Mouse (Mus musculus): Measurements from ENCODE around the gene Cebpg.

The Cebpg gene

GRCm38 (mm10) chr7:35056436-35056864 lies at the start of gene Cebpg:
Cebpg (minus strand) TSS chr7:35056573.
- POLR2A ChIA-PET, result interaction anchor here in 3 of 4 experiments (0.6 to 2.4 kb wide), 28 partner anchors 8 to 623 kb away, joined by 3 to 22 read pairs (median 3); partner anchors contain the start of genes Cebpa (in 1 of the 3) and Lrp3 (in 1 of the 3)
- CTCF ChIA-PET, result interaction anchor here (0.5 to 1.5 kb wide), 10 partner anchors 30 to 231 kb away, joined by 3 to 9 read pairs (median 4); no protein-coding TSS in a partner anchor

GRCm38 (mm10) chr7:35099528-35099927 lies 43.2 kb upstream of the Cebpg start:
- POLR2A ChIA-PET, result interaction anchor here in 2 of 4 experiments (0.5 to 1.1 kb wide), 2 partner anchors 13 to 16 kb away, joined by 3 read pairs; no protein-coding TSS in a partner anchor

GRCm38 (mm10) chr7:35098777-35099176 lies 42.4 kb upstream of the Cebpg start:
- ChIA-PET CTCF (interaction anchor here in 3 of 4 experiments (0.6 to 1.1 kb wide), 5 partner anchors 36 to 308 kb away, joined by 3 to 6 read pairs (median 3); no protein-coding TSS in a partner anchor), POLR2A (interaction anchor here in 1 of 4 experiments (0.7 kb wide), 1 partner anchor 757 kb away, joined by 4 read pairs; no protein-coding TSS in a partner anchor)

More at GRCm38 (mm10) chr7:35099528-35099927, 43.2 kb upstream of the Cebpg start:
- CTCF ChIA-PET, result interaction anchor here in 3 of 4 experiments (0.7 to 1.3 kb wide), 4 partner anchors 36 to 273 kb away, joined by 3 to 7 read pairs (median 4); no protein-coding TSS in a partner anchor

- ChIA-PET CTCF (no interaction called here), POLR2A (no interaction called here)
These were observed 38.8 kb upstream of the Cebpg start for GRCm38 (mm10) chr7:35094975-35095678.

- CTCF ChIA-PET, result interaction anchor here in 1 of 4 experiments (1.2 kb wide), 1 partner anchor 64 kb away, joined by 3 read pairs; no protein-coding TSS in a partner anchor
- POLR2A ChIA-PET, result interaction anchor here in 1 of 4 experiments (0.6 kb wide), 1 partner anchor 501 kb away, joined by 3 read pairs; no protein-coding TSS in a partner anchor
These were observed 34.2 kb upstream of the Cebpg start for GRCm38 (mm10) chr7:35090550-35090949.

- CTCF ChIA-PET, result interaction anchor here (0.5 to 1.8 kb wide), 8 partner anchors 23 to 1143 kb away, joined by 3 to 10 read pairs (median 3); no protein-coding TSS in a partner anchor
- POLR2A ChIA-PET, result interaction anchor here in 3 of 4 experiments (0.6 to 1.7 kb wide), 18 partner anchors 10 to 191 kb away, joined by 3 to 8 read pairs (median 4); partner anchors contain the start of genes Cebpg (in 3 of the 3) and Cebpa (in 1 of the 3)
These were observed 30.0 kb upstream of the Cebpg start for GRCm38 (mm10) chr7:35086271-35086861.

- ChIA-PET POLR2A (interaction anchor here in 1 of 4 experiments (0.6 to 1.5 kb wide), 4 partner anchors 19 to 272 kb away, joined by 3 to 6 read pairs (median 4); partner anchors contain the start of genes Cebpg and Chst8), CTCF (interaction anchor here in 1 of 4 experiments (0.8 kb wide), 1 partner anchor 79 kb away, joined by 3 read pairs; no protein-coding TSS in a partner anchor)
These were observed 28.4 kb upstream of the Cebpg start for GRCm38 (mm10) chr7:35084565-35085360.

GRCm38 (mm10) chr7:35081406-35082104 lies 25.2 kb upstream of the Cebpg start:
- ChIA-PET CTCF (interaction anchor here in 2 of 4 experiments (1.0 to 1.2 kb wide), 2 partner anchors 56 to 232 kb away, joined by 3 read pairs; no protein-coding TSS in a partner anchor), POLR2A (interaction anchor here in 3 of 4 experiments (0.6 to 0.7 kb wide), 3 partner anchors 9 to 846 kb away, joined by 3 read pairs; no protein-coding TSS in a partner anchor)

GRCm38 (mm10) chr7:35080843-35081338 lies 24.5 kb upstream of the Cebpg start:
- CTCF ChIA-PET, result interaction anchor here in 3 of 4 experiments (1.0 to 1.2 kb wide), 3 partner anchors 54 to 232 kb away, joined by 3 read pairs; no protein-coding TSS in a partner anchor
- POLR2A ChIA-PET, result interaction anchor here in 2 of 4 experiments (0.6 to 0.7 kb wide), 3 partner anchors 8 to 588 kb away, joined by 3 to 8 read pairs (median 3); no protein-coding TSS in a partner anchor

- CTCF ChIA-PET, result interaction anchor here in 3 of 4 experiments (0.5 to 1.4 kb wide), 3 partner anchors 93 to 183 kb away, joined by 3 to 11 read pairs (median 4); no protein-coding TSS in a partner anchor
- POLR2A ChIA-PET, result interaction anchor here in 2 of 4 experiments (0.6 to 1.5 kb wide), 5 partner anchors 10 to 269 kb away, joined by 3 to 7 read pairs (median 4); no protein-coding TSS in a partner anchor
These were observed 20.3 kb upstream of the Cebpg start for GRCm38 (mm10) chr7:35076645-35077044.

GRCm38 (mm10) chr7:35066640-35067212 lies 10.4 kb upstream of the Cebpg start:
- POLR2A ChIA-PET, result interaction anchor here in 2 of 4 experiments (0.7 to 3.7 kb wide), 6 partner anchors 10 to 24 kb away, joined by 3 to 22 read pairs (median 4); partner anchors contain the start of gene Cebpg (in 2 of the 2)

GRCm38 (mm10) chr7:35065958-35066357 lies 9.6 kb upstream of the Cebpg start:
- ChIA-PET POLR2A (interaction anchor here in 3 of 4 experiments (1.2 to 3.7 kb wide), 10 partner anchors 8 to 26 kb away, joined by 3 to 22 read pairs (median 5); partner anchors contain the start of gene Cebpg (in 2 of the 3)), CTCF (interaction anchor here in 3 of 4 experiments (0.6 to 1.8 kb wide), 3 partner anchors 37 to 103 kb away, joined by 4 to 9 read pairs (median 4); no protein-coding TSS in a partner anchor)

More at GRCm38 (mm10) chr7:35066640-35067212, 10.4 kb upstream of the Cebpg start:
- CTCF ChIA-PET, result interaction anchor here in 1 of 4 experiments (0.9 kb wide), 1 partner anchor 36 kb away, joined by 4 read pairs; no protein-coding TSS in a partner anchor

- ChIA-PET POLR2A (interaction anchor here in 3 of 4 experiments (0.5 to 3.7 kb wide), 20 partner anchors 9 to 1606 kb away, joined by 3 to 22 read pairs (median 4); partner anchors contain the start of genes Cebpg (in 3 of the 3) and Cebpa (in 1 of the 3)), CTCF (interaction anchor here (0.6 to 1.8 kb wide), 10 partner anchors 10 to 356 kb away, joined by 3 to 9 read pairs (median 4); no protein-coding TSS in a partner anchor)
These were observed 8.2 kb upstream of the Cebpg start for GRCm38 (mm10) chr7:35064286-35065258.

GRCm38 (mm10) chr7:35059467-35059866 lies 3.1 kb upstream of the Cebpg start:
- POLR2A ChIA-PET, result no interaction called here
- CTCF ChIA-PET, result interaction anchor here in 3 of 4 experiments (0.7 to 1.9 kb wide), 6 partner anchors 34 to 200 kb away, joined by 3 to 8 read pairs (median 4); no protein-coding TSS in a partner anchor

- CTCF ChIA-PET, result interaction anchor here in 1 of 4 experiments (0.9 kb wide), 1 partner anchor 201 kb away, joined by 3 read pairs; no protein-coding TSS in a partner anchor
- POLR2A ChIA-PET, result interaction anchor here in 1 of 4 experiments (1.0 kb wide), 1 partner anchor 18 kb away, joined by 3 read pairs; no protein-coding TSS in a partner anchor
These were observed 2.0 kb upstream of the Cebpg start for GRCm38 (mm10) chr7:35058329-35058728.

Data from embryonic stem cell, embryonic (primary cell).